Mouse (Mus musculus) lung, adult 2 months (tissue): Measurements from ENCODE around the gene Otof.

Experiments
- CTCF ChIP-seq: fragments of 200-500 bp; IDR thresholded peaks from 2 replicates; pipeline ENCODE4 v1.5.1; 2011; ENCODE audit warnings: mild to moderate bottlenecking, low read length, control low read depth; ENCODE audit not compliant: insufficient read depth
- POLR2A ChIP-seq: fragments of 200-500 bp; IDR thresholded peaks from 2 replicates; pipeline ENCODE4 v1.6.1; 2011; ENCODE audit warnings: low read depth, mild to moderate bottlenecking, control low read depth, low read length, borderline replicate concordance; ENCODE audit errors: extremely low read depth

DNA sequence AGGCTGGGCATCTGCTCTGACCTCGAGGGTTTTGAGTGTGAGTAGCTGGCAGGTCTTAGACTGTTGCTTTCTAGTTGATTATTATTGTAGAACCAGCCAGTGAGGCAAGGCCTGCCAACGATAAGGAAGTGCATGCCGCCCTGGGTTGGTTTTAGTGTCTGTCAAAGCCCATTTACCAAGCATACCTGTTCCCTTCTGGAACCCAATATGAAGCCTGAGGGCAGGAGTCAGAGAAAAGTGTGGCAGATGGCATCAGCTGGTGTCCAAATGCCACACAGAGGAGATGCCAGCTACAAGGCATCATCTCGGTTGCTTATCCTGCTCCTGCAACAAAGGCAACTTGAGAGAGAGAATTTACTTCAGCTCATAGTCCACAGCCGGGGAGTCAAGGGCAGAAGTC is 120.9 kb downstream of the Otof start:
- TF ChIP-seq POLR2A: no peak
- TF ChIP-seq CTCF: no peak
